Mouse (Mus musculus): Measurements from ENCODE around the gene Lyg2. TPM values are rescaled to one million over a fixed set of nuclear protein-coding genes. Genes with fewer than 3 reads are reported as not detected.

The Lyg2 gene
- total RNA-seq, 2 experiments from 2014 or later, result not detected

GRCm38 (mm10) chr1:37877736-37878460 is 38.4 kb downstream of the Lyg2 start:
- peak in 1 of 2 experiments; percentile 41 for DNase-seq

GRCm38 (mm10) chr1:37873157-37873556 is 43.1 kb downstream of the Lyg2 start:
- DNase-seq, result no peak

GRCm38 (mm10) chr1:37872131-37873067 is 43.9 kb downstream of the Lyg2 start:
- DNase-seq, result peak; percentile 82 to 89

- DNase-seq, result no peak
Measured at GRCm38 (mm10) chr1:37871704-37872103, 44.6 kb downstream of the Lyg2 start, which contains the start of gene Lipt1. Lipt1 (plus strand) TSS chr1:37871738.

- DNase-seq, result no peak
Measured at GRCm38 (mm10) chr1:37869362-37869761, 46.9 kb downstream of the Lyg2 start.

- no peak for DNase-seq
Measured at GRCm38 (mm10) chr1:37868640-37869039, 47.7 kb downstream of the Lyg2 start.

GRCm38 (mm10) chr1:37867684-37868322 is 48.5 kb downstream of the Lyg2 start:
- DNase-seq, result no peak

GRCm38 (mm10) chr1:37867056-37867455 is 49.2 kb downstream of the Lyg2 start:
- DNase-seq, result peak in 1 of 2 experiments; percentile 33

GRCm38 (mm10) chr1:37866286-37866685 is 50.0 kb downstream of the Lyg2 start, which contains the start of gene Tsga10:
Tsga10 (minus strand) TSS chr1:37866429.
- DNase-seq, result no peak

GRCm38 (mm10) chr1:37865401-37866215 is 50.7 kb downstream of the Lyg2 start:
- no peak for DNase-seq

- DNase-seq, result peak; percentile 98 to 100
Measured at GRCm38 (mm10) chr1:37864511-37865400, 51.5 kb downstream of the Lyg2 start.

Other genes with a start within 250 kb of the Lyg2 start
- gene 2010300C02Rik, start 196.4 kb downstream of the Lyg2 start, total RNA-seq (2021), result 1 to 10 TPM; 1.0 to 1.4 TPM
- 1 to 10 TPM; 4.0 to 5.0 TPM for gene Tsga10, start 50.1 kb downstream of the Lyg2 start, total RNA-seq (2021)
- gene Lipt1, start 44.8 kb downstream of the Lyg2 start, total RNA-seq (2021), result 10 to 100 TPM; 13.6 to 13.7 TPM
- gene Mitd1, start 26.1 kb downstream of the Lyg2 start, total RNA-seq (2021), result 1 to 10 TPM; 3.6 to 4.3 TPM
- 100 to 1,000 TPM; 418 to 431 TPM for gene Mrpl30, start 26.0 kb downstream of the Lyg2 start, total RNA-seq (2021)
- gene Lyg1, start 41.3 kb upstream of the Lyg2 start, total RNA-seq (2021), result not detected
- gene Txndc9, start 81.4 kb upstream of the Lyg2 start, total RNA-seq (2021), result 10 to 100 TPM; 51.9 to 61.4 TPM
- gene Eif5b, start 81.5 kb upstream of the Lyg2 start, total RNA-seq (2021), result 10 to 100 TPM; 50.2 to 54.9 TPM
- 10 to 100 TPM; 14.1 to 14.5 TPM for gene Rev1, start 213.3 kb upstream of the Lyg2 start, total RNA-seq (2021)

Data from heart, adult 18-20 months (tissue).